17 mouse cellular contexts compared by ENCODE assay signal in the genomic region with DNA sequence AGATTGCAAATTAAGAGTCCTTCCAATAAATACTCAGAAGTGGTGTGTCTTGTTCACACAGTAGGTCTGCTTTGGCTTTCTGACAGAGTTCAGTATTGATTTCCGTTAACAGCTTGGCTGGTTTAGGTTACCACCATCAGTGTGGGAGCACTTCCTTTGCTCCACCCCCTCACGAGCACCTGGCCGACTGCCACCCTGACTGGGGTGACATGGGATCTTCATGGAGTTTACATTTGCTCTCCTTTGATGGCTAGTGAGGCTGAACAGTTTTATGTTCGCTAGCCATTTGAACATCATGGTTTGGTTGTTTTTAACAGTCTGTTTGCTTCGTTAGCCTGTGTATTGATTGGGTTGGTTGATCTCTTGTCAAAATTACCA.
DNase-seq lines count a peak whose midpoint lies in the region; ATAC-seq and TF ChIP-seq lines count a peak whose summit lies in the region.
"Had no signal": no experiment of that assay in that cellular context is flagged by ENCODE, and none has a peak within 500 bp of the region (broad histone marks: within the 10 kb centered on the region; RNA-seq: fewer than 3 reads in every experiment).

No protein-coding gene starts in this region.

- peak; percentile 8 for DNase-seq in thymus, postnatal 0 days (ENCODE audit: low spot score)
- no peak for DNase-seq in thymus, postnatal 10 days (ENCODE audit: low spot score in 2 of 2)
- no peak for DNase-seq in hindbrain, embryonic 11.5 days (ENCODE audit: low spot score)
- no peak for DNase-seq in lung, postnatal 25 days (ENCODE audit: low spot score)
- no peak for DNase-seq in stomach, postnatal 0 days (ENCODE audit: low spot score)
- DNase-seq: adrenal gland, postnatal 25 days; cerebellum, adult 9-10 months; kidney, adult 8-10 months; left cerebral cortex, postnatal 4 days; lung, postnatal 4 days; right cerebral cortex, postnatal 14 days; thymus, adult 2 months had no signal

- H3K4me2 ChIP-seq in hindbrain, embryonic 11.5 days (replicated peaks; ENCODE audit: low read depth, low read length): no peak overlapping the region
- H3K4me2 ChIP-seq in midbrain, embryonic 12.5 days (replicated peaks): peak overlapping the region; percentile 33
- H3K4me2 ChIP-seq in stomach, postnatal 0 days (replicated peaks; ENCODE audit: low read depth): no peak overlapping the region
- H3K4me2 ChIP-seq: heart, embryonic 13.5 days had no signal

- peaks cover 10% of the 10 kb centered on the region; the same call in 1 of the 2 replicates for H3K4me1 ChIP-seq in hindbrain, embryonic 11.5 days (replicated peaks; ENCODE audit: control insufficient read depth, insufficient read depth, low read length)
- peaks cover 31% of the 10 kb centered on the region for H3K4me1 ChIP-seq in midbrain, embryonic 12.5 days
- H3K4me1 ChIP-seq in olfactory bulb, adult 2 months (ENCODE audit: control insufficient read depth, insufficient read depth, low read length): peaks cover 9% of the 10 kb centered on the region
- H3K4me1 ChIP-seq in stomach, postnatal 0 days (replicated peaks; ENCODE audit: control insufficient read depth, insufficient read depth): no peaks in the 10 kb centered on the region

- TF ChIP-seq CTCF in olfactory bulb, adult 2 months (IDR thresholded peaks at IDR 0.05; ENCODE audit: insufficient read depth, low read depth, low read length): no peak
- TF ChIP-seq CTCF in stomach, postnatal 0 days (IDR thresholded peaks at IDR 0.05; ENCODE audit: low read depth): no peak

- no peaks in the 10 kb centered on the region for H3K36me3 ChIP-seq in hindbrain, embryonic 11.5 days (ENCODE audit: control insufficient read depth, insufficient read depth, low read length)
- H3K36me3 ChIP-seq in midbrain, embryonic 12.5 days: no peaks in the 10 kb centered on the region
- no peaks in the 10 kb centered on the region for H3K36me3 ChIP-seq in stomach, postnatal 0 days (ENCODE audit: control insufficient read depth, insufficient read depth, low read length)

- H3K9me3 ChIP-seq in hindbrain, embryonic 11.5 days (ENCODE audit: control insufficient read depth, low read length): no peaks in the 10 kb centered on the region
- H3K9me3 ChIP-seq in midbrain, embryonic 12.5 days: no peaks in the 10 kb centered on the region
- no peaks in the 10 kb centered on the region for H3K9me3 ChIP-seq in stomach, postnatal 0 days (ENCODE audit: control insufficient read depth, low read length)
- H3K9me3 ChIP-seq: heart, embryonic 13.5 days had no signal

- H3K9ac ChIP-seq in hindbrain, embryonic 11.5 days (ENCODE audit: low read depth, low read length): no peak overlapping the region
- no peak overlapping the region for H3K9ac ChIP-seq in midbrain, embryonic 12.5 days (replicated peaks)
- H3K9ac ChIP-seq in stomach, postnatal 0 days (ENCODE audit: low read length): no peak overlapping the region
- H3K9ac ChIP-seq: heart, embryonic 13.5 days; liver, embryonic 14.5 days had no signal

- H3K27me3 ChIP-seq in hindbrain, embryonic 11.5 days (ENCODE audit: control insufficient read depth, insufficient read depth, low read length): no peaks in the 10 kb centered on the region
- no peaks in the 10 kb centered on the region for H3K27me3 ChIP-seq in midbrain, embryonic 12.5 days
- H3K27me3 ChIP-seq in stomach, postnatal 0 days (ENCODE audit: control insufficient read depth, insufficient read depth, low read length): no peaks in the 10 kb centered on the region
- H3K27me3 ChIP-seq: heart, embryonic 13.5 days had no signal

- 78% methylated on average over 5 of the region's 5 CpGs for WGBS in hindbrain, embryonic 11.5 days
- WGBS in midbrain, embryonic 12.5 days: 79% methylated on average over 5 of the region's 5 CpGs
- WGBS in olfactory bulb, adult 2 months: 58% methylated on average over 5 of the region's 5 CpGs
- 58% methylated on average over 5 of the region's 5 CpGs for WGBS in stomach, postnatal 0 days

- no peak overlapping the region for H3K4me3 ChIP-seq in hindbrain, embryonic 11.5 days (ENCODE audit: low read depth, low read length)
- no peak overlapping the region for H3K4me3 ChIP-seq in midbrain, embryonic 12.5 days
- H3K4me3 ChIP-seq in olfactory bulb, adult 2 months (ENCODE audit: insufficient read depth, low read depth, low read length): no peak overlapping the region
- H3K4me3 ChIP-seq in stomach, postnatal 0 days (ENCODE audit: low read depth, low read length): no peak overlapping the region
- H3K4me3 ChIP-seq: erythroblast, embryonic 14.5 days; heart, embryonic 13.5 days had no signal

- TF ChIP-seq EP300 in stomach, postnatal 0 days (optimal IDR thresholded peaks at IDR 0.05): no peak

- ATAC-seq in hindbrain, embryonic 11.5 days (ENCODE audit: low FRiP score): no peak
- peak; percentile 13 for ATAC-seq in midbrain, embryonic 12.5 days (ENCODE audit: low FRiP score, low read depth)
- no peak for ATAC-seq in stomach, postnatal 0 days (ENCODE audit: low FRiP score, low TSS enrichment)

- no peak for TF ChIP-seq POLR2A in olfactory bulb, adult 2 months (IDR thresholded peaks at IDR 0.05; ENCODE audit: insufficient read depth, low read depth, low read length)

- peak overlapping the region; percentile 89 for H3K27ac ChIP-seq in hindbrain, embryonic 11.5 days (ENCODE audit: low read depth, low read length)
- H3K27ac ChIP-seq in midbrain, embryonic 12.5 days (replicated peaks): peak overlapping the region; percentile 92
- H3K27ac ChIP-seq in olfactory bulb, adult 2 months (ENCODE audit: insufficient read depth, low read depth, low read length): peak overlapping the region; percentile 59; the same call in 1 of the 2 replicates
- no peak overlapping the region for H3K27ac ChIP-seq in stomach, postnatal 0 days (replicated peaks)
- H3K27ac ChIP-seq: heart, embryonic 13.5 days; liver, embryonic 14.5 days had no signal
